ENCODE assay signal across 9 mouse cellular contexts in the genomic region with DNA sequence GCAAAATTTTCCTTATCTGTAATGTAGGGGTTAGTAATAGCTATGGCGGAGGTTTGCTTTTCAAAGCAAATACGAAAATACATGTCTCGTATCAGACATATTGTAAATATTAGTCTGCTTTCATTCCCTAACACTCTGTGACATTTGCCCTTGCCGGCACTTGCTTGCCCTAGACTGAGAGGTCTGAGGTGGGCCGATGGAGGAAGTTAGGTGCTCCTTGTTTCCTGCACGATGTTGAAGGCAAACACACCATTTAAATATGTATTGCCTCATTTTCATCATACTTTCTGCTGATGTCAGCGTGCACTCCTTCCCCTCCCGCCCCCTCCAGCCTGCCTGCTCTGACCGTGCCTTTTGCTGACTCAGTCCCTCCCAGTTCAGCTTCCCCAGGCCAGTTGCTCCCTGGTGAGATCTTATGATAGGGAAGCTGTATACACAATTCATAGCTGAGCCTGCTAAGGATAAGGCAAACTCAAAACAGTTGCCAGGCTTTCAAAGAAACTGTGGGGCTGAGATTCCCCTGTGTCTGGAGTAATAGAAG. TPM values are rescaled to one million over a fixed set of nuclear protein-coding genes. Genes with fewer than 3 reads are reported as not detected.
DNase-seq lines count a peak whose midpoint lies in the region; ATAC-seq and TF ChIP-seq lines count a peak whose summit lies in the region.
"Had no signal": no experiment of that assay in that cellular context is flagged by ENCODE, and none has a peak within 500 bp of the region (broad histone marks: within the 10 kb centered on the region; RNA-seq: fewer than 3 reads in every experiment).

No protein-coding gene starts in this region.

- no peak overlapping the region for H3K4me3 ChIP-seq in lung, embryonic 14.5 days (ENCODE audit: low read depth, low read length)
- H3K4me3 ChIP-seq in lung, adult 2 months (replicated peaks; ENCODE audit: extremely low read depth, low read depth, low read length): no peak overlapping the region
- no peak overlapping the region for H3K4me3 ChIP-seq in embryonic facial prominence, embryonic 14.5 days (ENCODE audit: low read depth, low read length)
- no peak overlapping the region for H3K4me3 ChIP-seq in liver, embryonic 16.5 days (ENCODE audit: low read depth, low read length)
- H3K4me3 ChIP-seq: erythroblast, embryonic 14.5 days had no signal

- H3K36me3 ChIP-seq in lung, embryonic 14.5 days (ENCODE audit: insufficient read depth): no peaks in the 10 kb centered on the region
- H3K36me3 ChIP-seq in embryonic facial prominence, embryonic 14.5 days (ENCODE audit: control insufficient read depth, insufficient read depth, low read length): no peaks in the 10 kb centered on the region
- H3K36me3 ChIP-seq in liver, embryonic 16.5 days (ENCODE audit: control insufficient read depth, insufficient read depth): no peaks in the 10 kb centered on the region

- H3K9ac ChIP-seq in lung, embryonic 14.5 days: no peak overlapping the region
- H3K9ac ChIP-seq in embryonic facial prominence, embryonic 14.5 days (ENCODE audit: low read depth, low read length): no peak overlapping the region
- H3K9ac ChIP-seq in liver, embryonic 16.5 days (ENCODE audit: low read depth, low read length): no peak overlapping the region

- TF ChIP-seq CTCF in lung, embryonic 14.5 days (IDR thresholded peaks at IDR 0.05; ENCODE audit: low read depth): no peak
- TF ChIP-seq CTCF in lung, adult 2 months (IDR thresholded peaks at IDR 0.05; ENCODE audit: insufficient read depth, low read length): no peak

- H3K4me1 ChIP-seq in lung, embryonic 14.5 days (ENCODE audit: insufficient read depth): peaks cover 11% of the 10 kb centered on the region
- H3K4me1 ChIP-seq in lung, adult 2 months (ENCODE audit: control insufficient read depth, insufficient read depth, low read length): no peaks in the 10 kb centered on the region
- H3K4me1 ChIP-seq in embryonic facial prominence, embryonic 14.5 days (ENCODE audit: control insufficient read depth, insufficient read depth, low read length): peaks cover 8% of the 10 kb centered on the region; the same call in 1 of the 2 replicates
- H3K4me1 ChIP-seq in liver, embryonic 16.5 days (ENCODE audit: control insufficient read depth, low read depth, low read length): peaks cover 35% of the 10 kb centered on the region

- no peak overlapping the region for H3K4me2 ChIP-seq in lung, embryonic 14.5 days
- no peak overlapping the region for H3K4me2 ChIP-seq in embryonic facial prominence, embryonic 14.5 days (ENCODE audit: low read depth, low read length)
- H3K4me2 ChIP-seq in liver, embryonic 16.5 days (ENCODE audit: low read depth, low read length): 0 out of 2 replicates have a peak overlapping the region, but pooled peaks have one; percentile 5

- TF ChIP-seq POLR2A in lung, adult 2 months (IDR thresholded peaks at IDR 0.05; ENCODE audit: borderline replicate concordance, extremely low read depth, low read depth, low read length): no peak

- H3K9me3 ChIP-seq in lung, embryonic 14.5 days (ENCODE audit: low read depth, low read length): no peaks in the 10 kb centered on the region
- no peaks in the 10 kb centered on the region for H3K9me3 ChIP-seq in embryonic facial prominence, embryonic 14.5 days (ENCODE audit: control insufficient read depth, low read length)
- no peaks in the 10 kb centered on the region for H3K9me3 ChIP-seq in liver, embryonic 16.5 days (replicated peaks; ENCODE audit: control insufficient read depth, low read length)

- H3K27ac ChIP-seq in lung, embryonic 14.5 days (ENCODE audit: low read depth): no peak overlapping the region
- no peak overlapping the region for H3K27ac ChIP-seq in embryonic facial prominence, embryonic 14.5 days (replicated peaks; ENCODE audit: low read depth, low read length)
- peak overlapping the region; percentile 50 for H3K27ac ChIP-seq in liver, embryonic 16.5 days (ENCODE audit: low read length)

- WGBS in lung, embryonic 14.5 days: 28% methylated on average over 9 of the region's 9 CpGs
- 29% methylated on average over 9 of the region's 9 CpGs for WGBS in lung, adult 2 months
- 54% methylated on average over 9 of the region's 9 CpGs for WGBS in embryonic facial prominence, embryonic 14.5 days
- 29% methylated on average over 9 of the region's 9 CpGs for WGBS in liver, embryonic 16.5 days (ENCODE audit: insufficient replicate concordance)

- H3K27me3 ChIP-seq in lung, embryonic 14.5 days (ENCODE audit: insufficient read depth, low read length): no peaks in the 10 kb centered on the region
- no peaks in the 10 kb centered on the region for H3K27me3 ChIP-seq in embryonic facial prominence, embryonic 14.5 days (replicated peaks; ENCODE audit: control insufficient read depth, insufficient read depth, low read length)
- H3K27me3 ChIP-seq in liver, embryonic 16.5 days (ENCODE audit: control insufficient read depth, insufficient read depth, low read depth, low read length): no peaks in the 10 kb centered on the region

- peak; percentile 79; the same call in 1 of the 2 replicates for ATAC-seq in lung, embryonic 14.5 days (ENCODE audit: insufficient read depth)
- ATAC-seq in embryonic facial prominence, embryonic 14.5 days (ENCODE audit: low read depth): peak; percentile 51; the same call in 1 of the 2 replicates
- peak; percentile 73 for ATAC-seq in liver, embryonic 16.5 days (ENCODE audit: low read depth)
- ATAC-seq in inflammation-experienced regulatory T-cells, adult 6 months: no peak

- peak; percentile 46 for DNase-seq in lung, embryonic 14.5 days
- DNase-seq in lung, adult 2 months: no peak
- DNase-seq in embryonic facial prominence, embryonic 14.5 days (ENCODE audit: low spot score): peak; percentile 34
- peak; percentile 12 to 17 for DNase-seq in thymus, postnatal 10 days (ENCODE audit: low spot score in 2 of 2)
- DNase-seq in right cerebral cortex, adult 2 months (ENCODE audit: low spot score in 2 of 2): no peak
- no peak for DNase-seq in urinary bladder, postnatal 4 days (ENCODE audit: low spot score in 2 of 2)

RNA-seq across cellular contexts. Expression of gene Slc9a9, which starts 26.9 kb away (rescaled TPM):
- 5.0 and 5.1 TPM in 2 replicates for polyA plus RNA-seq in lung, embryonic 14.5 days (2014; fragmentation: Nextera tagmentation; extraction: Ambion mirVana)
- 3.0 and 4.0 TPM in 2 replicates for polyA plus RNA-seq in lung, adult 2 months (2012; rRNA removed)
- 6.5 and 8.0 TPM in 2 replicates for polyA plus RNA-seq in embryonic facial prominence, embryonic 14.5 days (2014; fragmentation: Nextera tagmentation; extraction: Ambion mirVana)
- polyA plus RNA-seq in liver, embryonic 16.5 days (2015; fragmentation: Nextera tagmentation; extraction: Ambion mirVana): 2.7 and 3.2 TPM in 2 replicates
- 10 to 100 TPM; 36.4 to 65.4 (median 52.3) TPM for polyA plus RNA-seq in inflammation-experienced regulatory T-cells, adult 6 months (2017; shearing (Covaris generic))

Comparison
In these comparisons a context has a peak if more than half of its experiments do, and no peak if none do; other contexts are left out.
1. DNase-seq: peak in lung, embryonic 14.5 days (single experiment), embryonic facial prominence, embryonic 14.5 days (single experiment) and thymus, postnatal 10 days (2 of 2); none in lung, adult 2 months (single experiment), right cerebral cortex, adult 2 months (0 of 2) and urinary bladder, postnatal 4 days (0 of 2).